Mouse (Mus musculus): Measurements from ENCODE around the gene Atp1b3. TPM values are rescaled to one million over a fixed set of nuclear protein-coding genes. Genes with fewer than 3 reads are reported as not detected.
"Not testable (repeated sequence)": the region's sequence is repeated elsewhere in the genome, so short reads cannot be mapped to it uniquely, and the experiment has no call there.

Atp1b3 gene
- total RNA-seq, 2 experiments from 2014 or later, result 135 to 154 TPM

- DNase-seq, result no peak
These were observed 1.1 kb upstream of the Atp1b3 start for GRCm38 (mm10) chr9:96365271-96365872.

- DNase-seq, result peak; percentile 85
These were observed 581 bp downstream of the Atp1b3 start for GRCm38 (mm10) chr9:96363581-96364140.

DNA sequence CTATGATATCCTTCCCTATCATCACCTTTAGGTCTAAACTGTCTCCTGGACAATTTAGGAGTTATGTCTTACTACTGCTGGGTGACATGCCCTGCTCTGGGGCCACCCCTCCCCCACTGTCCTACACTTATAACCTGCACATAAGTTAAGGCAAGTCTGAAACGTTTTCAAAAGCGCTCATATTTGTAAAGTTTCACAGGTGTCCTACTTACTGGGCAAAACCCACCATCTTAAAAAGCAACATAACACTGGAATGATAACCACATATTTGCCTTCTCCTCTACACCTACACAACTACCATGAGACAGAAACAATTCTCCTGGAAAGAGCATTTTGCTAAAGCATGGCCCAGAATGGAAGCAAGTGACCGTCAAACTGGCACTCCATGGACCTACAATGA, 4.2 kb downstream of the Atp1b3 start:
- DNase-seq, result no peak

- DNase-seq, result peak; percentile 69
These were observed 10.4 kb downstream of the Atp1b3 start for GRCm38 (mm10) chr9:96353799-96354198.

GRCm38 (mm10) chr9:96353121-96353769, 11.0 kb downstream of the Atp1b3 start:
- DNase-seq, result no peak

GRCm38 (mm10) chr9:96351771-96352170, 12.5 kb downstream of the Atp1b3 start:
- not testable (repeated sequence) for DNase-seq

- DNase-seq, result no peak
These were observed 13.8 kb downstream of the Atp1b3 start for GRCm38 (mm10) chr9:96350476-96350875.

DNA sequence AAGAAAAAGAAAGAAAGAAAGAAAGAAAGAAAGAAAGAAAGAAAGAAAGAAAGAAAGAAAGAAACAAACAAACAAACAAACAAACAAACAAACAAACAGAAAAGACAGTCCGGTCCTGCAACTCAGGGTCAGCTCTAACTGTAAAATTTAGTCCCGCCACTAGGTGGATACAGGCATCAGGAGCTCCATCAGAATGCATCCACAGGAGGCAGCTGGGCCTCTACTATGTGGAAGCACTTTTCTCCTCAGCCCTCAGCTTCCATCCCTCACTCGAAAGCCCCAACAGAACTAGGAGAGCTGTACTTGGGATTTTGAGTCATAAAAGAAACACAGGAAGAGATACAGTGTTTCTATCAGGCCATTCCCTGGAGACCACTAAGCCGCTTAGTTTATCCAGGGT, 14.2 kb downstream of the Atp1b3 start:
- peak; percentile 75 for DNase-seq

DNA sequence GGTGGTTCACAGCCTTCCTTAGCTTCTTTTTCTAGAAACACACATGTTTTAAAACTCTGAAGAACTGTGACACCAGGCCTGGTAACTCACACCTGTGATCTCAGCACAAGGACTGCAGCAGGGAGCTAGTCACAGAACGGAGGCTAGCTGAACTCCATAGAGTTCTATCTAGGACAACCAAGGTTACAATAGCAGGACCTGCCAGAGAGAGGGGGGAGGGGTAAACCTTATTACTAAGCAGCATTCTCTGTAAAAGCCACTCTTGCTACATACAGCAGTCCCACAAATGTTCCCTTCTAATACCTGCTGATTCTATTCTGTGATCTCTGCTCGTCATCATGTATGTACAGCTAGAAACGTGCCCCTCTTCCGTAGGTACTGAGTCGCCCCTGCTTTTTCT, 15.4 kb downstream of the Atp1b3 start:
- DNase-seq, result peak; percentile 48

DNA sequence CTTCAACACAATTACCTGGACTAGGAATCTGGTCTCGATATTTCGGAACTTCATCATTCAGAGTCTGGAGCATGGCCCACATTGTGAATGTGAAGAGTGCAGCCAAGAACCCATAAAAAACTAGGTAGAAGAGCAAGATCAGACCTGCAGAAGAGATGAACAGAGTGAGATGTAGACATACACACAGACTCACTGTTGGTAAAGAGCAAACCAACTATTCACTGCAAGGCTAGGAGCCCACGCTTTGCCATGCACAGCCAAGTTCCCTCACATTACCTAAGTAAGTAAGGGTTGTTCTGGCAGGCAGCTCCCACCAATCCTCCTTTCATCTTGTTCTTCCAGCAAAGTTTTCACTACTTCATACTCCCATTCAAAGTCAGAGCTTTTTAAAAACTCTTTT, 18.5 kb downstream of the Atp1b3 start:
- DNase-seq, result no peak

- DNase-seq, result no peak
These were observed 33.1 kb downstream of the Atp1b3 start for GRCm38 (mm10) chr9:96331146-96331545.

GRCm38 (mm10) chr9:96328226-96328625, 36.0 kb downstream of the Atp1b3 start:
- DNase-seq, result no peak

GRCm38 (mm10) chr9:96326496-96326923, 37.7 kb downstream of the Atp1b3 start:
- peak; percentile 76 for DNase-seq

- no peak for DNase-seq
These were observed 39.7 kb downstream of the Atp1b3 start for GRCm38 (mm10) chr9:96324502-96324901.

DNA sequence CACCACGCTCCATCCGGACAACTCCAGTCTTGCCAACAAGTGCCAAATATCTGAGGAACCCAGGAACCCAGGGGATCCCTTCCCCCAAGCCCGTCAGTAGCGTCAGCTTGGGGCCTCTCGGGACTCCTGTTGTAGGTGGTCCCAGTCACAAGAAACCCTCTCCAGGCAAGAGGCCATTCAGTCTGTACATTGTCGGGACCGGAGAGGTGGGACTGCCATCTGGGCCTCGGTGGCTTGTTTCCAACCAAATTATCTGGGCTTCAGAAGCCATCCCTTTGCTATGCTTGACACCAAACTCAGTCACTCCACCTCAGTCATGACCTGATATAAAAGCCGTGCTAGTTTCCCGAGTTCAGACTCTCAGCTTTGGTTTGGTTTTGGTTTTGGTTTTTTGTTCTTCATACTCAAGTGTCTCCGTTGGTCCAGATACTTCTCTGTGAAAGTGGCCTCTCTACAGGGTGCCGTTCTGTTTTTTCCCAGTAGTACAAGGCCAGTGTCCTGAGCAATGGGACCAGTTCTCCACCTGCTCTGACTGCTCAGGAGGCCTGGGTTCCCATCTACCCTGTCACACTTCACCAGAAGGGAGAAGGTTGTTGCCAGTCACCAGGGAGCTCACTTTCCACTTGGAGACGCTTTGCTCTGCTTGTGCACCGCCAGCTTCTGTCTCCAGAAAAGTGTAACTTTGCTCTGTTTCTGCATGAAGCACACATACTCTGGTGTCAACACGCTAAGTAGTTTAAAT, 41.7 kb downstream of the Atp1b3 start:
- no peak for DNase-seq

DNA sequence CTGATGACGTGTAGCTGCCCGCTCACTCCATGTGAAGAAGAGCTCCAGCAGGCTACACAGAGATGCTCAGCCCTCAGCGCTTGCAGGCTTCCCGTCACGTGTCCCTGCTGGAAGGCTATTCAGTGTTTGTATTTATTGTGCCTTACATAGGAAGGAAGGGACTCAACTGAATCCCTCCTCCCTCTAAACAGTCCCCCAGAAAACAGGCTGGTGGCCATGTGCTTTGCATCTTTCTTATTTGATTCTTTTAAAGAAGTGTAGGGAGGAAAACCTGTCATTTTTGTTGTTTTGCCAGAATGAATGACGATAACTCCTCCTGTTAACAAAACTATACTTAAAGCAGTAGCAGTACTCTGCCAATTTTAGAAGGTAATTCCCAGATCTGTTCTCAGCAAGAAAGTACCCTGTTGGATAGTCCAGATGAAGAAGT, 43.7 kb downstream of the Atp1b3 start:
- no peak for DNase-seq

DNA sequence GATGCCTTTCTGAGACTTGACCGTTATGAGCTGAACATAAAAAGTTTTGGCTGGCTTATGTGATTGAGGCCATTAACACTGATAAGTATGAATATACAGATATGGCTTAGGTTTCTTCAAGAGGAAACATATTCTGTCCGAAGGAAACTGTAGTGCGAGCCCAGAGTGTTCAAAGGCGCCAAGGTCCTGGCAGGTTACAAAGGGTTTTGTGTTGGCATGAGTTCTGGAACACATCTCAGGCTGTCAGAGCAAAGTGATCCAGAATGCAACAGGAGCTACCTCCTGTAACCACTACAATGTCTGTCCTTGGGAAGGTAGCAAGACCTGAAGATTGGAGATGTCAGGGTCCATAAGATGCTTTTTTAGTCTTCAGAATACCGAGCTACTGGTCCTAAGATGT, 44.9 kb downstream of the Atp1b3 start:
- no peak for DNase-seq

DNA sequence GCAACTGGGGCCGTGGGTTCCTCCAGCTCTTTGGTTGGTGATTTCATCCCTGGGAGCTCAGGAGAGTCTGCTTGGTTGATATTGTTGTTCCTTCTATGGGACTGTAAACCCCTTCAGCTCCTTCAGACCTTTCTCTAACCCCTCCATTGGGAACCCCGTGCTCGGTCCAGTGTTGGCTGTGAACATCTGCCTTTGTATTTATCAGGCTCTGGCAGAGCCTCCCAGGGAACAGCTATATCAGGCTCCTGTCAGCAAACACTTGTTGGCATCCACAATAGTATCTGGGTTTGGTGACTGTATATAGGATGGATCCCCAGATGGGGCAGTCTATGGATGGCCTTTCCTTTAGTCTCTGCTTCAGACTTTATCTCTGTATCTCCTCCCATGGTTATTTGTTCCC, 52.2 kb downstream of the Atp1b3 start:
- no peak for DNase-seq

DNA sequence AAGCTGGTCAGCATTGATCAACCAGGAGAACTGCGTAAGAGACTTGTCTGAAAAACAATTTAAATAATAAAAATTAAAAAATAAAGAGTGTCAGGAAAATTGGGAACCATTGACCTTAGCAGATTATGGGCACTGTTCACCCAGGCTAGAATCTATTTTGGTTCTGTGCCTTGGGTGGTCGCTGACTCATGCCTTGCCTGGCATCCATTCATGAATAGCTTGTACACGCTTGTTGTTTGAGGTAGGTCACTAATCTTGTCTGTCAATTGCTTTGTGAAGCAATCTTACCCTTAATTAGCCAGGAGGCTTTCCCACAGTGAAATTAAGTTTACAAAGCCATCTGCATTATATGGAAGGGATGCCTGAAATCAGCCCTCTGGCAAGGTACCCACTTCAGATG, 55.4 kb downstream of the Atp1b3 start:
- DNase-seq, result no peak

DNA sequence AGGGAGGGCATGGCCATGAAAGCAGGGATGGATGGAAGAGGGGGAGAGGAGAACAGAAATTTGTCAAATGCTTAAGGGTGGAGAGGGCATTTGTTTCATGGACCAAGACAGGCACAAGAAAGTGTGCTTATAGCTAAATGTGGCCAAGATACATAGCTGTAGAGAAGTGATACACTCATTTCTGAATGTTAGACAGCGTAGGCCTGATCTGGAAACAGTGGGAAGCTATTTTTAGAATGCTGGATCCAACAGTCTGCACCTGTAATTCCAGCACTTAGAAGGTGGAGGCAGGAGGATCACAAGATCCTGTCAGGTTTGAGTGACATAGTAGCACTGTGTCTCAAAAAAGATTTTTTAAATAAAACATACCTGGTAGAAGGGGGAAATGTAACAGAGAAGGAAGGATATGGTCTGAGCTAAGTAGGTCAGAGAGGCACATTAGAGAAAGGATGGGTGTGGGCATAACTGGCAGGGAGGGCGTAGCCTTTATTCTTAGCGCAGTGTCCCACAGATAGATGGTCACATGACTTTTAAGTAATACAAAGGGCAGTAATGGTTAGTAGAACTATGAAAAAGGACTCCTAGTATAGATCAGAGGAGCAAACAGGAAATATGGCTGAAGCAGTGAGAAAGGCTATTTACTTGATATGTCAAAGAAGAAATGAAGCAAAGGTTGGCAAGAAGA, 64.8 kb downstream of the Atp1b3 start:
- DNase-seq, result no peak

GRCm38 (mm10) chr9:96292144-96292543, 72.1 kb downstream of the Atp1b3 start:
- DNase-seq, result no peak

DNA sequence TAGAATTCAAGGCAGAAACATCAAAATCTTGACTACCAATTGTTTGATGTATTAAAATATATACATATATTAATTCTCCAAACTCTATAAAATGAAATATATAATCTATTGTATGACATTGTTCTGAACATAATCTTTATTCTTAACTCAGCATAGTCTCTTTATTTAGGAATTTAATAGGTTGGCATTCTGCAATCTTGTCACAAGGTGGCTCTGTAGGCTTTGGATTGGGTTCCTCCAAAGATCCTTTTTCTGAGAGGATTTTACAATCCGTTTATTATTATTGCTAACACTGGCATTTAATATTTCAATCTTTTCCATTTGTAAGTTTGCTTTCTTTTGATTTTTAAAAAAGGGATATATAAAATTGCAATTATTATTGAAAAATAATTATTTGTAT, 79.3 kb downstream of the Atp1b3 start:
- DNase-seq, result no peak
